Mouse (Mus musculus): Measurements from ENCODE around the gene Kat7. TPM values are rescaled to one million over a fixed set of nuclear protein-coding genes. Genes with fewer than 3 reads are reported as not detected.

Kat7 gene
- polyA plus RNA-seq, 1 experiment from 2014 or later: 62.7 TPM

DNA sequence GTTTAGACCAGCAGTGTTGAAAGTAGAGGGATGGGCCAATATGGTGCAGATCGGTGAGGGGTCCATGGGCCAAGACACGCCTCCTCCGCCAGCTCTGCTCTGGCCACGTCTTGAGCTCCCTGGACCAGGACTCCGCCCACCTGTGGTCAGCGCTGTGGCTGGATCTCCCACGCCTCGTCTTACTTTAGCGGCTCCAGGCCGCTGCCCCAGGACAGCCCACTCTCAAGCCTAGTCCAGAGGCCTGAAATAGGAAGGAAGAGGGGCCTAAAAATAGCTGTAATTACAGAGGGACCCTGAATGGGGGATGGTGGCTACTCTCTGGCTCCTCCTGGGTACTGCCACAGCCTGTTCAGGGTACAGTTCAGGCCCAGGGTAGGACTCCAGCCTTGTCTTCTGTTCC is 59.9 kb downstream of the Kat7 start:
- peaks cover 10% of the 10 kb centered on the region; the same call in 1 of the 2 replicates for H3K4me1 ChIP-seq
- 0 out of 2 replicates have a peak overlapping the region, but pooled peaks have one; percentile 4 for H3K9ac ChIP-seq
- no peak overlapping the region for H3K4me2 ChIP-seq
- no peak overlapping the region for H3K4me3 ChIP-seq
- 0 out of 2 replicates have a peak, but pooled peaks have one; percentile 26 for ATAC-seq (ENCODE audit: insufficient number of reproducible peaks, low FRiP score, low TSS enrichment, low read depth)
- no peaks in the 10 kb centered on the region for H3K9me3 ChIP-seq
- no peaks in the 10 kb centered on the region for H3K36me3 ChIP-seq
- WGBS: 41% methylated on average over 10 of the region's 10 CpGs
- H3K27ac ChIP-seq: no peak overlapping the region
- no peaks in the 10 kb centered on the region for H3K27me3 ChIP-seq

DNA sequence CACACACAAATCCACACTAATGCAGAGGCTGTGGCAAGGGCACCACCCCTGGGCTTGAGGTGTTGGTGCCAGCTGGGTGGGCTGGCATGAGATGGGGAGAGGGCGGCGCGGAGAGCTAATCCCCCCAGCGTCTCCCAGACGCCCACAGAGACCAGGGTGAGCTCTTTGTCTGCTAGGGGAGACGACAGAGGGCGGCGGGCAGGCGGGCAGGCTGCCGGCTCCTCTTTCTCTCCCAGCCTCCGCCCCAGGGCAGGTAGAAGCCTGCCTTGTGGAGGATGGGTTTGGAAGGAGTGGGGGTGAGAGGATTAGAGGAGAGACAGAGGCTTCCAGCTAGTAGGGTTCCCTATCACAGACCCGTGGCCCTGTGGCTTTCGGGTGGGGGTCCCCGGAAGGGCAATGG is 63.0 kb downstream of the Kat7 start:
- H3K4me1 ChIP-seq: peaks cover 10% of the 10 kb centered on the region; the same call in 1 of the 2 replicates
- no peak overlapping the region for H3K9ac ChIP-seq
- no peak overlapping the region for H3K4me3 ChIP-seq
- WGBS: 54% methylated on average over 14 of the region's 14 CpGs
- no peak overlapping the region for H3K4me2 ChIP-seq
- H3K36me3 ChIP-seq: no peaks in the 10 kb centered on the region
- H3K27ac ChIP-seq: no peak overlapping the region
- no peak for ATAC-seq (ENCODE audit: insufficient number of reproducible peaks, low FRiP score, low TSS enrichment, low read depth)
- H3K27me3 ChIP-seq: no peaks in the 10 kb centered on the region
- H3K9me3 ChIP-seq: no peaks in the 10 kb centered on the region

DNA sequence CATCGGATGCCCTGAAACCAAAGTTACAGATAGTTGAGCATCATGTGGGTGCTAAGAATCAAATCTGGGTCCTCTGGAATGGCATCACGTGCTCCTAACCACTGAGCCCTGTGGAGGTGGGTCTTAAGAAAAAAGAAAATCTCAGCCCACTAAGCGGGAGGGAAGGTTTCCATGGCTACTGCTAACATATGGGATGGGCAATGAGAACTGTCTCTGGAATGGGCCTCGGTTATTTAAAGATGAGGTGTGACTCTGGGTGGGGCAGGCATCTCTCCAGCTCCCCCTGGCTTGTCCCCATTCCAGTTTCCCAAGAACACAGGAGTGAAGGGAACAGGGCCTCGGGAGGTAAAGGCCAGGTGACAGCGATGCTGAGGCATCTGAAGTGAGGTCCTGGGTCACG is 64.6 kb downstream of the Kat7 start:
- Histone ChIP-seq H3K36me3 (no peaks in the 10 kb centered on the region), H3K27me3 (no peaks in the 10 kb centered on the region), H3K27ac (no peak overlapping the region), H3K4me3 (no peak overlapping the region), H3K4me2 (no peak overlapping the region), H3K9ac (no peak overlapping the region), H3K9me3 (no peaks in the 10 kb centered on the region), H3K4me1 (peaks cover 7% of the 10 kb centered on the region; the same call in 1 of the 2 replicates)
- WGBS: 52% methylated on average over 7 of the region's 7 CpGs
- ATAC-seq (ENCODE audit: insufficient number of reproducible peaks, low FRiP score, low TSS enrichment, low read depth): no peak

DNA sequence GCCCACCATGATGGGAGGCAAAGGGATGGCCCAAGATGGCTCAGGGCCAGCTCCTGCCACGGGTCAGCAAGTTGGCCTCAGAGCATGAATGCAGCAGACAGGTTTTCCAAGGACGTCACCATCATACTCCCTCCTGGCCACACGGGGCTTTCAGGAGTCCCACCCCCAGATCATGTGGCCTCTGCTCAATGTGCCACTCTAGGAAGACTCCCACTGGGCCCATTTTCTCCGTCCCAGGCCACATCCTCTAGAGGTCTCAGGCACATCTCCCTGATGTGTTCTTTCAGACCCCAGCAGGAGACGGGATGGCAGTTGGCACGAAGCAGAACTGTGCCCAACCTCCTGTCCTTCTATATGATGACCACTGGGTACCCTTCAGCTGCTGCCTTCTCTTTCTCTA is 67.4 kb downstream of the Kat7 start:
- Histone ChIP-seq H3K27me3 (no peaks in the 10 kb centered on the region), H3K27ac (no peak overlapping the region), H3K36me3 (no peaks in the 10 kb centered on the region), H3K9ac (no peak overlapping the region), H3K9me3 (no peaks in the 10 kb centered on the region), H3K4me1 (peaks cover 4% of the 10 kb centered on the region; the same call in 1 of the 2 replicates), H3K4me3 (no peak overlapping the region), H3K4me2 (no peak overlapping the region)
- no peak for ATAC-seq (ENCODE audit: insufficient number of reproducible peaks, low FRiP score, low TSS enrichment, low read depth)
- WGBS: 58% methylated on average over 6 of the region's 6 CpGs

DNA sequence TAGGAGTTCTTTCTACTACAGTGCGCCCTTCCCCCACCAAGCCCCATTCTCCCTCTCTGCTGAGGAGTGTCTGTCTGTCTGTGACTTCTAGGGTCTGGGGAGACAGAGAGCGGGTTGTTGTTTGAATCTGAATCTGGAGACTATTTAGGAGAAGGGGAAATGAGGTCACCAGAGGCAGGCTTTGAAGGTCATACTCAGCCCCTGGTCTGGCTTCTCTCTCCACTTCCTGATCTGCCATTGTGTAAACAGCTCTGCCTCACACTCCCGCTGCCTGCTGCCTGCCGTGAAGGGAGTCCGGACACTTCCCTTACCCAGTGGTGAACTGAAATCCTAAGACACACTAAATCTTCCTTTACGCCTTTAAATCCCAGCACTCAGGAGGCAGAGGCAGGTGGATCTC is 71.6 kb downstream of the Kat7 start:
- ATAC-seq (ENCODE audit: insufficient number of reproducible peaks, low FRiP score, low TSS enrichment, low read depth): no peak
- no peak overlapping the region for H3K27ac ChIP-seq
- H3K4me2 ChIP-seq: no peak overlapping the region
- H3K9me3 ChIP-seq: no peaks in the 10 kb centered on the region
- H3K4me3 ChIP-seq: no peak overlapping the region
- no peak overlapping the region for H3K9ac ChIP-seq
- WGBS: 64% methylated on average over 6 of the region's 6 CpGs
- no peaks in the 10 kb centered on the region for H3K27me3 ChIP-seq
- H3K4me1 ChIP-seq: no peaks in the 10 kb centered on the region
- no peaks in the 10 kb centered on the region for H3K36me3 ChIP-seq

DNA sequence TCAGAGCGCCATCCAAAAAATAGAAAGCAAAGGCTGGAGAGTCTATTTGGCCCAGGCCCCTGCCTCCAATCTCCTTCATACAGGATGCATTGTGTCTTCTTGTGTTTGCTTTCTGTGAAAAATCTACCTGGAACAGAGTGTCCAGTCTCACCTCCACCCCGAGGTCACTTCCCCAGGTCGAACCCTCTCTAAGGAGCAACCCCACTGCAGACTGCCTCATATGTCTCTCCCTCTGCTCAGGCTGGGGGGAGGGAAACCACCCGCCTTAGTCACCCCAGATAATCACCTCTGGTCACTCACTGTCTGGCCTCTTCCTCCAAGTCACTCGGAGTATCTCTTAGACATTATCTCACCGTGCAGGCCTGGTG is 77.7 kb downstream of the Kat7 start:
- no peak for ATAC-seq (ENCODE audit: insufficient number of reproducible peaks, low FRiP score, low TSS enrichment, low read depth)
- H3K4me2 ChIP-seq: peak overlapping the region; percentile 43
- H3K27ac ChIP-seq: no peak overlapping the region
- H3K9me3 ChIP-seq: no peaks in the 10 kb centered on the region
- no peak overlapping the region for H3K9ac ChIP-seq
- no peaks in the 10 kb centered on the region for H3K36me3 ChIP-seq
- 33% methylated on average over 6 of the region's 6 CpGs for WGBS
- H3K4me3 ChIP-seq: peak overlapping the region; percentile 19
- no peaks in the 10 kb centered on the region for H3K27me3 ChIP-seq
- peaks cover 10% of the 10 kb centered on the region for H3K4me1 ChIP-seq

DNA sequence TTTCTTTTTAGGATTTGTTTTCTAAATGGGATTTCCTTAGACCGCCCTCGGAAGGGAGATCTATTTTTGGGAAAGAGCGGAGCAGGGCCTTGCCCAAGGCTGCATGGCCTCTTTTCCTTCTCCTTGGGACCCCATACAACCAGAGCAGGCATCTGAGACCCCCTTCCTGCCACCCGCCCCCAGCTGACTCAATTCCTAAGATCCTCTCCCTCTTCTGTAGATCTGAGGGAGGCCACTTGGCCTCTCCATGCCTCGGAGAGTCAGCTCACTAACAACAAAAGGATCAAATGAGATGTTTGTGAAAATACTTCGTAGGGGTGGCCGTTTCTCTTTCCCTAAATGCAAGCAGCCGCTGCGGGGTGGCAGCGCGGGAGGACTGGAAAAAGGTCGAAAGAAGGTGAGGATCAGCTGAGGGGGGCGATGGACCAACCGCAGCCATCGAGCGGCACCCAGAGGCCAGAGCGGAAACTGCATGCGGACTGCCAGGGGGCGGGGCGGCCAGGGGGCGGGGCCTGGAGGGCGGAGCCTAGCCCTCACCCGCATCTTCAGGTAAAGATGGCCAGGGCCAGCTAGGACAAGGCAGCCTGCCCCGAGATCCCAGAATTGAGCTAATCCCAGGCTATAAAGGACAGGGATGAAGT is 78.2 kb downstream of the Kat7 start:
- 12% methylated on average over 24 of the region's 24 CpGs for WGBS
- Histone ChIP-seq H3K4me3 (peak overlapping the region; percentile 19), H3K27ac (0 out of 2 replicates have a peak overlapping the region, but pooled peaks have one; percentile 28), H3K4me2 (peak overlapping the region; percentile 43), H3K27me3 (no peaks in the 10 kb centered on the region), H3K9ac (no peak overlapping the region), H3K36me3 (no peaks in the 10 kb centered on the region), H3K4me1 (peaks cover 10% of the 10 kb centered on the region), H3K9me3 (no peaks in the 10 kb centered on the region)
- peak; percentile 45; the same call in 1 of the 2 replicates for ATAC-seq (ENCODE audit: insufficient number of reproducible peaks, low FRiP score, low TSS enrichment, low read depth)

DNA sequence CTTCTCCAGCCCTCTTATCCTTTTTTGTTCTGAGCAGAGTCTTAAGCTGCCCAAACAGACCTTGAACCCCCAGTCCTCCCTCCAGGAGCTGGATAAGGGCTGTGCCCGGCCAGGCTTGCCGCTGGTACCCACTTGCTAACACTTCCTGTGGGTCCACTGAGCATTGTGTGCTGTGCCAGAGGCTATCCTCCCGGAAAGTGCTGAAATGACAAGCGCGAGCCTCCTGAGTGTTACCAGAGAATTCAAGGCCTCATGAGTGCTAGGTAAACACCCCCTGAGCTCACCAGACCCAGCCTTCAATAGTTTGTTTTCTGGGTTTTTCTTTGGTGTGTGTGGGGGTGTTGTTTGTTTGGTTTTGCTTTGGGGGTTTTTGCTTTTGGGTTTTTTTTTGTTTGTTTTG is 82.6 kb downstream of the Kat7 start:
- 40% methylated on average over 5 of the region's 5 CpGs for WGBS
- H3K4me2 ChIP-seq: no peak overlapping the region
- H3K36me3 ChIP-seq: no peaks in the 10 kb centered on the region
- H3K9ac ChIP-seq: no peak overlapping the region
- peaks cover 39% of the 10 kb centered on the region for H3K4me1 ChIP-seq
- ATAC-seq (ENCODE audit: insufficient number of reproducible peaks, low FRiP score, low TSS enrichment, low read depth): no peak
- H3K9me3 ChIP-seq: no peaks in the 10 kb centered on the region
- H3K27ac ChIP-seq: no peak overlapping the region
- H3K4me3 ChIP-seq: no peak overlapping the region
- peaks cover 26% of the 10 kb centered on the region for H3K27me3 ChIP-seq

DNA sequence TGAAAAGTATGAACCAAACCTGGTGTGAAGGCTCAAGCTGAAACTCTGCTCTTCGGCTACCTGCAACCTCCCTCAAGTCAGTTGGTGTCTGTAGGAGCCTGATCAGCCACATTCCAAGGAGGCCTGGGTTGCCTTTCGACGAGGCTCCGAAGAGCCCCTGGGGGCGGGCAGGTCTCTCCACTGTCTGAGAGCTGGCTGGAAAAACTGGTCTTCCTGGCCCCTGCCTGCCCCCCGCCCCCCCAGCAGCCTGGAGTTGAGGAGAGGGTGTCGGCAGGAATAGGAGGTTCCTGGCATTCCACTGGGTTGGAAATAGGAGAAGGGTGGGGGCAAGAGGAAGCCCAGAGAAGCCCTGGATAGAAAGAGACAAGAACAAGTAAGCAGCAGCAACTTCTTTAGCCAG is 84.6 kb downstream of the Kat7 start:
- H3K9ac ChIP-seq: no peak overlapping the region
- peaks cover 29% of the 10 kb centered on the region for H3K4me1 ChIP-seq
- 11% methylated on average over 7 of the region's 7 CpGs for WGBS
- ATAC-seq (ENCODE audit: insufficient number of reproducible peaks, low FRiP score, low TSS enrichment, low read depth): 0 out of 2 replicates have a peak, but pooled peaks have one; percentile 42
- no peaks in the 10 kb centered on the region for H3K9me3 ChIP-seq
- no peak overlapping the region for H3K4me3 ChIP-seq
- peak overlapping the region; percentile 80 for H3K27ac ChIP-seq
- no peak overlapping the region for H3K4me2 ChIP-seq
- H3K36me3 ChIP-seq: no peaks in the 10 kb centered on the region
- peaks cover 34% of the 10 kb centered on the region for H3K27me3 ChIP-seq

Other genes starting within 250 kb of the Kat7 start
- gene Itga3, start 233.4 kb downstream of the Kat7 start, polyA plus RNA-seq (2015; fragmentation: Nextera tagmentation; extraction: Ambion mirVana): 8.9 and 9.5 TPM in 2 replicates
- 17.7 and 20.9 TPM in 2 replicates for gene Dlx3, start 190.1 kb downstream of the Kat7 start, polyA plus RNA-seq (2015; fragmentation: Nextera tagmentation; extraction: Ambion mirVana)
- 3.3 and 4.4 TPM in 2 replicates for gene Dlx4, start 164.0 kb downstream of the Kat7 start, polyA plus RNA-seq (2015; fragmentation: Nextera tagmentation; extraction: Ambion mirVana)
- 0.12 and 0.32 TPM in 2 replicates for gene Tac4, start 48.7 kb downstream of the Kat7 start, polyA plus RNA-seq (2015; fragmentation: Nextera tagmentation; extraction: Ambion mirVana)
- 13.8 and 14.6 TPM in 2 replicates for gene Fam117a, start 26.8 kb upstream of the Kat7 start, polyA plus RNA-seq (2015; fragmentation: Nextera tagmentation; extraction: Ambion mirVana)
- gene Slc35b1, start 74.4 kb upstream of the Kat7 start, polyA plus RNA-seq (2015; fragmentation: Nextera tagmentation; extraction: Ambion mirVana): 95.0 and 102 TPM in 2 replicates
- 168 and 181 TPM in 2 replicates for gene Spop, start 103.8 kb upstream of the Kat7 start, polyA plus RNA-seq (2015; fragmentation: Nextera tagmentation; extraction: Ambion mirVana)
- 0.69 and 0.70 TPM in 2 replicates for gene Nxph3, start 204.3 kb upstream of the Kat7 start, polyA plus RNA-seq (2015; fragmentation: Nextera tagmentation; extraction: Ambion mirVana)

Data from limb, embryonic 15.5 days (tissue).